Mouse (Mus musculus) kidney, postnatal 36 days (tissue): Measurements from ENCODE around the gene Dek.

Source experiments
- DNase-seq, 2 experiments: peaks; one replicate each; pipeline ENCODE4 v3.0.0; 2021 to 2022; ENCODE audit warnings: mixed read lengths in 2 of 2

The Dek gene

DNA sequence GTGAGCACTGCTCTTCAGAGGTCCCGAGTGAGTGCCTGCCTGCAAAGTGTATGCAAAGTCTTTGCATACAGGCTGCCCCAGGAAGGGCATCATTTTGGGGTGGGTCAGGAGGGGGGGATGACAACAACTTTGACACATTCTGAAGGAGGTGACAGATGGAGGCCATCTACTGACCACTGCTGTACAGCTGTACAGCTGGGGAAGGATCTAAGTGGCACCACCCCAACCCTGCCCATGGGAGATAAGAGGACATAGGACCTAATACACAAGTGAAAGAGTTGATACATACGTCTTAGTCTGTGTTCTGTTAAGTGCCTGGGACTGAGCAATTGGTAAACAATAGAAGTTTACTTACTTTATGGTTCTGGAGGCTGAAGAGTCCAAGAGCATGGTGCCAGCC lies 3.2 kb upstream of the Dek start:
- DNase-seq, result no peak

DNA sequence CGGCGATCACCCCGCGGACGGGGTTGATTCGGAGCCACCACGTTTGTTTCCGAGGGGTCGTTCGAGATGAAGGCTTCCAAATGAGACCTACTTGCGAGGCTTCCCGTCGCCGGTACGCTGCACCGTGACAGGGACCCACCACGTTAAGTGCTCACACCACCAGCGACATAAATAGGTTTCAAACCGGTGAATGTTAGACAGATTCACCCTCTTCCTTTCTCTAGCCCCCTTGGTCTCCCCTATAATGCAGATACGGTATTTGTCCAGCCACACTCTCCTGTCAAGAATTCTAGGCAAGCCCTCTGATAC lies 533 bp upstream of the Dek start:
- DNase-seq, result peak in 1 of 2 experiments; percentile 4

DNA sequence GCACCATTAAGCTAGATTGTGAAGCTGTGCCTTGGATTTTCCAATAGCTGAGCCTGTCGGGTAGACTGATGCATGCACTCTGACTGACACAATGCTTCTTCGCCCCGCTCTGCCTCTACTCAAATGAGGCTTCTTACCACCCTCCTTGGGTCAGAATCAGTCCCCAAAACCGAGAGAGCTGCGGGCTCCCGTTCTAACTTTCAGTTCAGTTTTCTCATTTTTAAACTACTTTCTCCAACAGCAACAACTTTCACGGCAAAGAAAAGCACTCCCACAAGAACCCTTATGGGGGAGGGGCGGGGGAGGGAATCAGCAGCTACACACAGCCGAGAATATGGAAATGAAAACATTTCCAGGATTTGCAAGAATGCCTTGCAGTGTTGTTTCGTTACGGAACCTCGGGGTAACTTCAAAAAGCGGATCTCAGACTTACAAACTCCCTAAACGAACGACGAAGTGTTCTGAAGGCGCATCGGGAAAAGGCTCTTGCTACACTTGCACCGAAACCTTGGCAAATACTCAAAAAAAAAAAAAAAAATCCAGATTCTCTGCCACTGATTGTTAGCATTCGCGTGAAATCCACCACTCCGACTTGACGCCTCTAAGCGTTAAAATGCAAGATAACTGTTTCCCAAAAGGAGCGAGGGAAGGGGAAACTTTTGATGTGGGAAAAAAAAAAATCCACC lies 1.0 kb downstream of the Dek start:
- DNase-seq, result peak; percentile 16 to 49

DNA sequence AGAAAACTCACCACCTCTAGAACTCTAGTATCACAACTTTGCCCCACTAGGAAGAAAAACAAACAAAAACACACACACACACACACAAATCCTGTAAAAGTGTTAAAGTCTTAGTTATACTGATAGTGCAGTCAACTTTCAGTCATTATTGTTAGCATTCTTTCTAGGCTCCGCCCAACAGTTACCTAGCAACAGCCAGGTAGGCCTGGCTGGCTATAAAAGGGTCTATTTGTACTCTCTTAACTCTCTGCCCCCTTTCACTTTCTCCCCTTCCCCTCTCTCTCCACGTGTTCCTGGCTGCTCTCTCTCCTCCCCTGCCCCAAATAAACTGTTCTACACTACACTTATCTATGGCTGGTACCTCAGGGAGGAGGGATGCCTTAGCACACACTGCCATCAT lies 1.9 kb downstream of the Dek start:
- peak; percentile 24 to 43 for DNase-seq

DNA sequence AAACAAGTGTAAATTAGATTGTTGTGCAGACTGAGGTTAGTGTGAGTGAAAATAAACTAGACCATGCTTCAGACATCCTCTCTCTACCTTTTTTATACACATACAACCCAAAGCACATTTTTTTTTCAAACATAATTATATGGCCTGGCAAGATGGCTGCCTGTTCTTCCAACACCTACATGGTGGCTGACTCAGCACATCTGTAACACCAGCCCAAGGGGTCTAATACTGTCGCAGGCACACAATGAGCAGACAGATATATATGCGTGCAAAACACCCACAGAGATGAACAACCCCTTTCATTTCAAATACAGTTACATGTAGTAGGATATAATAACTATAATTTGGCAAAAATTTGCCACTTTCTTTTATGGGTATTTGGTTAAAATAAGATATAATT lies 5.4 kb downstream of the Dek start:
- no peak for DNase-seq

DNA sequence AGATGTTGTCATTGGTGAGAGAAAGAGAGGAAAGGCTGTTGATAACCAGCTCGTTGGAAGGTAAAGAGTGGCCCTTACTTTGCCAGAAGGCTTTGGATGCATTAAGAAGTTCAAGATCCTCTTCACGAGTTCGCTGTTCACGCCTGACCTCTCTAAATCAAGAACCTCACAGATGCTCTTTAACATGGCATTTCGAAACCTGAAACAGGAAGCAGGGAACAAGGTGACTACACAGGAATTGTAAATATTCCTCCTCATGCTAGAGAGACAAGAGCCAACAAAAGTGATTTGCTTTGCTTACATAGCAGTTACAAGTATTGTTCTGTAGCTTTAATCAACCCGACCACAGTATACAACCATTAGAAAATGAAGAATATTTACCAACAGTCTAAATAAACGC lies 6.7 kb downstream of the Dek start:
- no peak for DNase-seq

DNA sequence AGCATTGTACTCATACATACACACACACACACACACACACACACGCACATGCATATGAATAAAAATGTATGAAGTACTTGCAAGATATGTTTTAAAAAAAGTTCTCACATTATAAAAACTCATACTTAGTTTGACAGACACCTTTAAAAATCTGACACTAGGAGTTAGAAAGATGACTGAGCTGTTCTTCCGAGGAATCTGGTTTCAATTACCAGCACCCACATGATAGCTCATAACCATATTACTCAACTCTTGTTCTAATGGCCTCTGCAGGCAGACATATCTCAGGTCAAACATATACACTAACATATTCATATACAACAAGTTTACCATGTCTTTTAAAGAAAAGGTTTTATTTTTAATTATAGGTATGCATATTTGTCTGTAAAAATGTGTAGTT lies 9.4 kb downstream of the Dek start:
- no peak for DNase-seq

DNA sequence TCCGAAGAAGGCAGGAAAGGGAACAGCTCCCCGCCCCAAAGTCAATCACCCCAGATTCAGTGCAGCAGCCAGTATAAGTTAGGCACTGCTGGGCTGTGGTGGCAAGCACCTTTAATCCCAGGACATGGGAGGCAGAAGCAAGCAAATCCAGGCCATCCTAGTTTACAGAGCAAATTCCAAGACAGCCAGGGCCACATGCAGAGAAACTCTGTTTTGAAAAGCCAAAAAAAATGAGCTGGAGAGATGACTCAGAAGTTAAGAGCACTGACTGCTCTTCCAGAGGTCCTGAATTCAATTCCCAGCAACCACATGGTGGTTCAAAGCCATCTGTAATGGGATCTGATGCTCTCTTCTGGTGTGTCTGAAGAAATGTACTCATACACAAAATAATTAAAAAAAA lies 12.2 kb downstream of the Dek start:
- DNase-seq, result no peak

DNA sequence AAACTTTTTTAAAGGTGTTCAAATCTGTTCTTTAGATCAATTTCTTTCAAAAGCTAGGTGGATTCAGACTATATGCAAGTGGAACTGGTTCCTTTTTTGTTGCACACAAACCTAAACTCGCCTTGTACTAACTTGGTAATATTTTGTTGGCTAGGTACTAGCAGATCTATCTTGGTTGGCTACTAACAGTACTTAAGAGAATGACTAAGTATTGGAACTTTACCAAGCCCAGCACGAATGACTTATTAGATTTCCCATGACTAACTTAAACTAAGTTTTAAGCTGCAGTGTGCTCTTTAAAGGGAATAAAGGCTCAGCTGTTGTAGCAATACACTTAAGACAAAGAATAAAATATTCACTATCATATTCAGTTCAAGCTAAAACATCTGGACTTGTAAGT lies 16.7 kb downstream of the Dek start:
- no peak for DNase-seq

DNA sequence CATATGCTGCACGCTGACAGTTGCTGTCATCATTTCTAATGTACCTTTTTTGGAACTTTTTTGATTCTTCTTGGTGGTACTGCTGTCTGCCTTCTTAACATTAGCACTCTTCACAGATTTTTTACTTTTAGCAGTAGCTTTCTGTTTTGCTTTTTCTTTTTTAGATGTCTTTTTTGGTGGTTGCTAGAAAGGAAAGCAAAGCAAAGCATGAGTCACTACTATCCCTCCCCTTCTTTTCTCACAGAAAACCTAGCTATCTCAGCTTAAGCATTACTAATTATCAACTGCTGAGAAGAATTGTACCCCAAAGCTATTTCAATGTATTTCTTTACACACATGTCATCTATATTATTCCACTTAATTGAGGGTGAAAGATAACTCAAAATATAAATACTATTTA lies 17.6 kb downstream of the Dek start:
- DNase-seq, result no peak

DNA sequence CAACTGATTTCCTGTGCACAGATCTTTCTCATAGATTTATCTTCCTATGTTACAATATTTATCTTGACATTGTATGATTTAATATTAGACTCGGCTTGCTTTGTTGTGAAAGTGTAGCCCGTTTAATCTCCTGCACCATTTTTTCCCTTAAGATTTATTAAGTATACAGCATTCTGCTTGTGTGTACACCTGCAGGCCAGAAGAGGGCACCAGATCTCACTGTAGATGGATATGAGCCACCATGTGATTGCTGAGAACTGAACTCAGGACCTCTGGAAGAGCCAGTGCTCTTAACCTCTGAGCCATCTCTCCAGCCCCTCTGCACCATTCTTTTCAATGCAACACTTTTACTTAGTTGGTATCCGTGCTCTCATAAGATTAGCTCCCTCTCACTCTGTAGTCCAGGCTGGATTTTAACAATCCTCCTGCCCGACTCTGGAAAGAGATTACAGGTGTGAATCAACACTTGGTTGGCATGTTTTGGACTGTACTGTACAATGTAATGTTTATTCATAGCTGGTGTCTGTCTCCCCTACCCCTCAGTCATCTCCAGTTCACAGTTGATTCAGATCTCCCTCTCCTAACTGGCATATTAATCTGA lies 25.0 kb downstream of the Dek start:
- DNase-seq, result peak in 1 of 2 experiments; percentile 32

DNA sequence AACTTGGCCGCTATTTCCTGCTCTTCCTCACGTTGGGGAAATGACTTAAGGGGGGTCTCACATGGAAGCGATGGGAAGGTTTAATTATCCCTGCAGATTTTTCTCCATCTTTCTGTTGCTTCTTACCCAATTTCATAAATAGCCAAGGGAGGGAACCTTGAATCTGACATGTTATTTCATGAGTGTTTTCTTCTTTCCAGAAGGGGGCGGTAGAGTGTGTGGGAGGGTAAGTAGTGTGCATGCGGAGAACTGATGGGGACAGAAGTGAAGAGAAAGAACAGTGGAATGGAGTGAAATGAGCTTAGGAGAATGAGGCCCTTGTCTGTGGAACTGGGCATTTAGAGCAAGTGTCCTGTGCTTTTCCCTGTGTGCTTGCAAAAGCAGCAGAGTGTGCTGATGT lies 27.2 kb downstream of the Dek start:
- no peak for DNase-seq

DNA sequence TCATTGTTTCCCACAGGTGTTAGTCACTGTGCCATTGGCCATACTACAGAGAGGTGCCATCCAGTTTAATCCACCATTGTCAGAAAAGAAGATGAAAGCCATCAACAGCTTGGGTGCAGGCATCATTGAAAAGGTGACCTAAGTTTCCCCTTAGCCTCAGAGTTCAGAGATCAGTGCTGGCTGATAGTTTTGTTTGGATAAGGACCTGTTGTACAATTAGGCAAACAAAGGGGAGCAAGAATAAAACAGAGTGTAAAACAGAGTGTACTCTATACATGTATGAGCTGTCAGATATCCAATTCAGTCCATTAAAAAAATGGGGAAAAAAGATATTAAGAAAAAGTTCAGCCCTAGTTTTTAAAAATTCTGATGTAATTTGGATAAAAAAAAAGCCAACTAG lies 28.6 kb downstream of the Dek start:
- no peak for DNase-seq

DNA sequence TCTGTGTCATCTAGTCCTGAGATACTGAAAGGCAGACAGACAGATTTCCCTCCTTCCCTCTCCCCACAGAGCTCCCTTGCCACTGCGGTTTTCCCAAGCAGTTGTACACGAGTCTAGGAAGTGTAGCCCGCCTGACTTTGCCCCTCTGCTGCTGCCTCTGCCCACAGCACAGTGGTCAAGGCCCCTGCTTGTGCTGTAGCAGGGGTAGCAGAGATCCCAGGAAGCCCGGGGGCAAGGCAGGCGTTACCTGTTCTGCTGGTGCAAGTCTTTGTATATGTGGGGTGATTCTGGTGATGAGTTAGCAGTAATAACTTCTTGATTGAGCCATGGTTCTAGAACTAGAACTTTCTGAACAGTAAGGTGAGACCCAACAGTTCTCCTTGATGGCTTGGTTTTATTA lies 29.8 kb downstream of the Dek start:
- no peak for DNase-seq

DNA sequence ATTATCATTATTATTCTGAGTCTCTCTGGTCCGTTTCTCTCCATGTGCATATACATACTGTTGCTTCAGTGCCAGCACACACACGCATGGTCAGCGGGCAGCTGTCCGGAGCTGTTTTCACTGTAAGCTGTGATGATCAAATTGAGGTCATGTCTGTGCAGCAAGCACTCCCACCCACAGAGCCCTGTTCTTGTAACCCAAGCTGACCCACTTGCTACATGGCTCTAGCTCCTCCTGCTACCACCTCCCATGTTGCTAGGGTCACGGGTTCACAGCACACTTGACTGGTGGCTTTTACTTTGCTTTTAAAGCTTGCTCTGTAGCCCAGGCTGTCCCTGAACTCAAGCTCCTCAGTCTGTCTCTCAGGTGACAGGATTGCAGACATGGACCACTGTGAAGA lies 33.5 kb downstream of the Dek start:
- DNase-seq, result no peak

DNA sequence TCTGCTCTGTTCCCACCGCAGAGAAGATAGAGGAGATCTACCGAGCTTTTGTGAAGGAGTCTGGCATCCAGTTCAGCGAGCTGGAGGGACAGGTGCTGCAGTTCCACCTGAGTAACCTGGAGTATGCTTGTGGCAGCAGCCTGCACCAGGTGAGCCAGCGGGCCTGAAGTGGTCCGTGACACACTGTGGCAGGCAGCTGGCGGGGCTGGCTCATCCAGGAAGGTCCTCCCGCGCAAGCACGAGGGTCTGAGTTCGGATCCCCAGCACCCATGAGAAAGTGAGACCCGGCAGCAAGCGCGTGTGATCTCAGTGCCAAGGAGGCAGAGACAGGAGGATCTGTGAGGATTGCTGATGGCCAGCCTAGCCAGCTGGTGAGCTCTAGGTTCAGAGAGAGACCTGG lies 34.1 kb downstream of the Dek start:
- no peak for DNase-seq

DNA sequence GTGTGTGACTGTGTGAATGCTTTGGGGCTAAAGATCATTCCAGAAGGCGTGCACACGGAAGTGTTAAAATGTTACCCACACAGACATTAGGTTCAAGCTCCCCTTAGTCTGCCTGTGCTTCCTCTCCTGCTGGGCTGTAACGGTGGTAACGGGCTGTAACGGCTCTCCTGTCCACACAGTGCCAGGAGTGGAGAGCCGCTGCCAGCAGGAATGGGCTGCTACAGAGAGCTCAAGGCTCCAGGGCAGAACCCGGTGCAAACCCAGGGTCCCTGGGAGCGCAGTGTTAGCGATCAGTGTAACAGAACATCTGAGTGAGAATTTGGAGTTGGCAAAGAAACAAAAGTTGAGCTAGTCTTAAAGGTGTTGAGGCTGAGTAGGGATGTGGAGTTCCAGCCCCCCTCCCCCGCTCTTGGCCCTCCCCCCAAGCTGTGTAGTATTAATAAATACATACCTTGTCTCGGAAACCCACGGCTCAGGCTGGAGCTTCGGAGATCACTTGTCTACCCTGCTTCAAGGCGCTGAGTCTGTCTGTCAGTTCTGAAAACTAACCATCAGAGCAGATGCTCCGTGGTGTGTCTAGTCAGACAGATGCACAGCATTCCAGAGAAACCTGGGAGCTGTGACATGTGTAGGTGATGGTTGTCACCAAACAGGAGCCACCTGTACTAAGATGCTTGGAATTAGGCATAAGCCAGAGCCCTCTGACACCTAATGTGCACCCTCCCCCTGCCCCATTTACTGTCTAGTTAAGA lies 35.5 kb downstream of the Dek start:
- DNase-seq, result peak in 1 of 2 experiments; percentile 4

DNA sequence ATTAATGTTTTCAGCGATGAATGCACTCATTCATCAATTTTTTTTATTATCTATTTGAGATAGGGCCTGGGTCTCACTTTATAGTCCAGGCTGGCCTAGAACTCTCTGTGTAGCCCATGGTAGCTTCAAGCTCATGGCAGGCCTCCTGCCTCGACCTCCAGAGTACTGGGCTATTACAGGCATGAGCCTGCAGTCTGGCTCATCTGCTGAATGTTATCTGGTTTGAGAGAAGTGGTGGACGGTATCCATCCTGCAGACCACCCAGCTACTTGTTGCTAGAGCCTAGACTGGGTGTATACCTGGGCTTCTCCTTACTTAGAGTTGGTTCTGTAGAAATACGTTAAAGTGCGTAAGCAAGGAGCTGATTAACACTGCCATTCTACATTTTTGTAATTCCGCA lies 39.0 kb downstream of the Dek start:
- no peak for DNase-seq

DNA sequence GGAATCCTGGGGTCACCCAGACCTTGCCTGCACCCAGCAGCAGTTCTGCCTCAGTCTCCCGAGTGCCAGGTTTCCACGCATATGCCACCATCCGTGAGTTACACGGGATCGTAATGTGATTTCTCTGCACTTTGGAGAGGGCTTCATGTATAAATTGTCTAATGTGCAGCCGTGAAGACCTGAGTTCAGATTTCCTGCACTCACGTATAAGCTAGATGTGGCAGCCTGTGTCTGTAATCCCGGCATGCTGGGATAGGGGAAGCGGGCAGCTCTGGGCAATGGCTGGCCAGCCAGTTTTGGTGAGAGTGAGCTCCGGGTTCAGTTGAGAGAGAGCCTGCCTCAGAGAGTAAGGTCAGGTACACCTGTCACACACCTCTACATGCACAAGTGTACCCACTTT lies 39.5 kb downstream of the Dek start:
- DNase-seq, result no peak

DNA sequence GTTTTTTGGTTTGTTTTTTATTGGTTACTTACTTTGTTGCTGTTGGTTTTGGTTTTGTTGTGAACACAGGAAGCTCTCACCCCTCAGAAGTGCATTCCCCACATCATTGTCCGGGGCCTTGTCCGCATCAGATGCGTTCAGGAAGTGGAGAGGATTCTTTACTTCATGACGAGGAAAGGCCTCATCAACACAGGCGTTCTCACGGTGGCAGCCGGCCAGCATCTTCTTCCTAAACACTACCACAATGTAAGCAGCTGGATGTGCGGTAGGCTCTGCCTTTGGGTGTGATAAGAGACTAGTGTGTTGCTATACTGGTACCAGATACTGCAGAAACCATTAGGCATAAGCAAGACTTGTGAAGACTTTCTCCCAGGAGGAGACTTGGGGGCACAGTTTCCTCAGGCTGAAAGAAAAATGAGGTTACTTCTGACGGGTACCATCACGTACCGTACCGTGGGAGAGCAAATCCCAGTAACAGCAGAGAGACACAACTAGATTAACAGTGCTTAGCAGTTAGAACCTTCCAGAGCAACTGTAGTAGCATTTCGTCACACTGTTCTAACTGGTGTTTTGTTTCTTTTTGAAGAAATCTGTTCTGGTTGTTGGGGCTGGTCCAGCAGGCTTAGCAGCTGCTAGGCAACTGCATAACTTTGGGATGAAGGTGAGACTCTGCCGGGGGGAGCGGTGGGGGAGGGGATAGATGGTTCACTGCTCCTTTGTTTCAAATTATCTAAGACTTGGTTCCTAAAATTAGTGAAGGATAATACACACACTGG lies 41.8 kb downstream of the Dek start:
- no peak for DNase-seq

DNA sequence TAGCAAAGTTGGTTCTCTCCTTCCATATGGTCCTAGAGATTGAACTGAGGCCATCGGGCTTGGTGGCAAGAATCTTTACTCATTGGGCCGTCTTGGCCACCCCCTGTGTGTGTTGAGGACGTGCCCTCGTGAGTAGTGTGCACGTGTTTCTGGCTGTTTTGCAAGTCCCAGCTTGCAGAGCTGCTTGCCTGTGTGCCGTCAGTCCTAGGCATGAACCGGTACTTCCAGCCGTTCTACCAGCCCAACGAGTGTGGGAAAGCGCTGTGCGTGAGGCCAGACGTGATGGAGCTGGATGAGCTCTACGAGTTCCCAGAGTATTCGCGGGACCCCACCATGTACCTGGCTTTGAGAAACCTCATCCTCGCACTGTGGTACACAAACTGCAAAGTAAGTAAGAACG lies 43.2 kb downstream of the Dek start:
- no peak for DNase-seq

DNA sequence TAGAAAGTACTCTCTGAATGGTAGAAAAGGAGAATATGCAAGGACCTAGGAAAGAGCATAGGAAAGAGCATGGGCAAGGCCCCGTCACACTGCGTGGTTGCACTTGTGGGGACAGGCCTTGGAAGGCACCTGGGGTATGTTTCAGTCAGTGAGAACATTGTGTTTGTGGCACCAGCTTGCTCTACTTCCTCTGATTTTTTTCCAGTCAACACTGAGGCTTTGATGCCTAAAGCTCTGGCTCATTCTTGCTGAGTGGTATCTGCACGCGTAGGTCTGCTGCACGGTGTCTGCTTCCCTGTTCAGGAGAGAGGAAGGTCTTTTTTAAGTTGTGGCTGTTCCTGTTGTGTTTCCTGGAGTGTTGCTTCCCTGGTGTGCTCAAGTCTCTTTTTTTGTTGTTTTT lies 49.2 kb downstream of the Dek start:
- DNase-seq, result no peak

DNA sequence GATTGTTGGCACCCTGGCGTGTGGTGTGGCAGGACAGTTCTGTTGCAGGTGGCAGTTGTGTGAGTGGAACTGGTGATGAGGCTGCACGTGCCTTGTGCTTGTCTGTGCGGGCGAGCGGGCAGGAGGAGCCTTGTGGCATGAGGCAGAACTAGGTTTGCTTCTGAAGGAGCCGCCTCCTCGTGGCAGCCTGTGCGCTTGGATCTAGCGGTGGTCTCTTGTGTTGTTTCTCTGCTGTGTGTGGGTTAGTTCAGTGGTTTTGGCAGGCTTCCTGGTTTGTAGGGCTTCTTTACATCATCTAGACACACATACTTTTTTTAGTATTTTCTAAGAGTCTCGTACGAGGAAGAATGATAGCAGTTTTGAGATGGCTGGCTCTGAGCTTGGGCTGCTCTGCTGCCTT lies 49.9 kb downstream of the Dek start:
- no peak for DNase-seq

DNA sequence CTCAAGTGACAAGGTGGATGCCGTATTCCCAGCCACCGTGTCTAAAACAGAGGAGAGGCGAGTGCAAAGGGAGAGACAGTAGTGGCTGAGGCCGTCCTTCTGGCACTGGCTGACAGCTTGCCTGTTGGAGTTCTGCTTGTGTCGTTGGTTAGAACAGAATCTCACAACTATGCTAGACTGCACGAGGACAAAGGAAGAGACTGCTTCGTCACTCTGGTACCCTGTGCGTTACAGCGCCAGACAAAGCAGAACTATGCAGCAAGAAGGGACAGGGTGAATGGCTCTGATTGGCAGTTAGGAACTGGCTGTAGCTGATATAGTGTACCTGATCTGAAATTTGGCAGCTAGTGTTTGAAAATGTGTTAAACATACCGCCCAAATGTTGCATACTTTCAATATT lies 52.0 kb downstream of the Dek start:
- DNase-seq, result no peak
